Mouse (Mus musculus) cerebellum, adult 2 months (tissue): ENCODE data around the gene Tlr2.
"Not testable (repeated sequence)": the region's sequence is repeated elsewhere in the genome, so short reads cannot be mapped to it uniquely, and the experiment has no call there.

Experiments used
- CTCF ChIP-seq: fragments of 200-500 bp; IDR thresholded peaks from 2 replicates; pipeline ENCODE4 v1.5.1; 2011; ENCODE audit warnings: low read depth, mild to moderate bottlenecking, control low read depth, low read length, moderate library complexity, borderline replicate concordance; ENCODE audit not compliant: insufficient read depth
- POLR2A ChIP-seq: fragments of 200-500 bp; IDR thresholded peaks from 2 replicates; pipeline ENCODE4 v1.6.1; 2011; ENCODE audit warnings: low read length, control low read depth, borderline replicate concordance; ENCODE audit not compliant: insufficient read depth

GRCm38 (mm10) chr3:83879261-83880050 lies 37.9 kb upstream of the Tlr2 start:
- not testable (repeated sequence) for TF ChIP-seq POLR2A, CTCF
